Mouse (Mus musculus) ZHBTc4 (cell line): Measurements from ENCODE around the gene Traf3.
A peak's percentile ranks its signal among the peaks of the same experiment; 100 is the strongest.

ENCODE experiments used
- DNase-seq: peaks from one replicate; pipeline ENCODE4 v3.0.0-alpha.2; 2011; ENCODE audit warnings: low read depth, low spot score

The Traf3 gene

DNA sequence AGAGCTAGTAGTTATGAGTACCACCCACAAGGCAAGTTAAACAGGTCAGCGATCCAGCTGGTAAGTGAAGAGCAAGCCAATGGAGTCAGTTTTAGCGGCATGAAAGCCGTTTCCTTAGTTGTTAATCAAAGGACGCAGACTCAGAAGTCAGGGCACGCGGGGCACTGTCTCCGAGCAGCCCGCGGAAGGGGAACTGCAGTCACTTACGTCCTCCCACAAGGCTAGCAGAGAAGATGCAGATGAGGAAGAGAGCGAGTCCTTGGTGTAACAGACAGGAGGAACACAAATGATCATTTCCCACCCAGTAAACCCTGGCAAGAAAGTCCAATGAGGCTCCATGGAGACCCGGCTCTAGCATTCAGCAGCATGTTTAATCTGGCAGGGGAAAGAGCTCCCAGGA lies 143.1 kb downstream of the Traf3 start:
- no peak for DNase-seq

DNA sequence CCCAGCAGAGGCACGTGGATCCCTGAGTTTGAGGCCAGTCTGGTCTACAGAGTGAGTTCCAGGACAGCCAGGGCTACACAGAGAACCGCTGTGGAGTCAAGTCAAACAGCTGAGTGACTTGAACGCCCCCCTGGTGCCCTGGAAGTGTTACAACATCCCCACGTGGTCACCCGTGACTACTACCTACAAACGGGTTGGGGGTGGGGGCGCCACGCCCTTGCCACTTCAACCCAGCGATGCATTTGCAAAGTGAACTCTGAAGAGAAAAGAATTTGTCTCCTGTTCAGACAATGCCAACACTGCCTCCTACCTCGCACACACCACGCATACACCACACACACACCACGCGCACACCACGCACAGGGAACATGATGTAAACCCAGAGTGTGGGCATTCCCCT lies 143.8 kb downstream of the Traf3 start:
- peak; percentile 71 for DNase-seq

DNA sequence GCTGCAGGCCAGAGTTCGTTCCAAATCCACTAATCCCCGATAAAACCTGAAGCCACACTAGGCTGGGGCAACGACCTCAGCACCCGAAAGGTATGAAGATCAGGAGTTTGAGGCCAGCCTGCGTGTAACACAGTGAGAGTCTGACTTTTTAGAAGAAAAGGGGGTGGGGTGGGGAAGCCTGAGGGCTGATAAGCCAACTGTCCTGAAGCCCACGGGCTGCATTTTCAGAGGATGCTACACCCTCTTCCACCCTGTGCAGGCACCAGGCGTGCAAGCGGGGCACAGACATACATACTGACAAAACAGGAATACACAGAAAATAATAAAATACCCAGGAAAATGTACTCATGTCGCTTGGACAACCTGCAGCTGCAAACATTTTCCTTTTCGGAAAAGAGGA lies 145.6 kb downstream of the Traf3 start:
- no peak for DNase-seq

DNA sequence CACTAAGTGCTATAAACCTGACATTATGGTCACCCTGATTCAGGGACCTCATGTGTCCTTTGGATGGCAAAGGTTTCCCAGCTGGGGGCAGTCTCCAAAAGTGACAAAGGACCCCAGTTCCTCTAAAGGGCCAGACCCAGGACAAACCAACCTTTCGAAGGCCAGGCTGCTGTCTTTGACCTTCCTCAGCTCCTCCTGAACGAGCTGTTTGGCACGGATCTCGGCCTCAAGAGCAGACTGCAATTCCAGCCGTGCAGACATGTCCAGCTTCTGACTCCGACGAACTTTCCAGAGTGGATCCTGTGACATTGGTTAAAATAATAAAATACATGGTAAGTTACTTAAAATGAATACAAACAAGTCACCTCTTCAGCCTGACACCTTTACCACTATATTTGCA lies 148.1 kb downstream of the Traf3 start:
- no peak for DNase-seq
